Mouse (Mus musculus) thymus, postnatal 0 days (tissue): ENCODE data around the gene Peli2. TPM values are rescaled to one million over a fixed set of nuclear protein-coding genes. Genes with fewer than 3 reads are reported as not detected.

Experiments
- DNase-seq: peaks from one replicate; pipeline ENCODE4 v3.0.0-alpha.2; 2015; ENCODE audit warnings: low spot score
- polyA plus RNA-seq: library from polyadenylated mRNA; unstranded; fragments of >200 nt; fragmentation: Nextera tagmentation; extraction: Ambion mirVana; gene quantifications from 2 replicates; pipeline ENCODE4 v1.2.1, GENCODE M21; 2015

The Peli2 gene
- polyA plus RNA-seq, 1 experiment from 2014 or later, result 1.0 TPM

DNA sequence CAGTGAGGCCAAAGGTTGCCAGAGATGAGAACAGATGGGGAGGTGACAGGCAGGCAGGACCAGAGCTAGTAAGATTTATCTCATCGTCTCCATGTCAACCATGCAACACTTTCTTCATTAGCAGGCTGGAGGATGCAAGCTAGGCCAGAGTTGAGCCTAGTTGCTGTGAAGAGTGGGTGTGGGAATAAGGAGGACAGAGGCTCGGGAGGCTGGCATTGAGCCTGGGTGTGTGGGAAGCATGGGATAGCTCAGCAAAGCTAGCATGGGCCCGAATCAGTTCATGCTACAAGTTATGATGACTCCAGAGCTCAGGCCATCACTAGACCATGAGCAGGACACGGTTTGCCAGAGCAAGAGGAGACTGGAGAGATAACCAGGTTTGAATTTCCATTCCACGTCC, 166.3 kb downstream of the Peli2 start:
- DNase-seq, result no peak

DNA sequence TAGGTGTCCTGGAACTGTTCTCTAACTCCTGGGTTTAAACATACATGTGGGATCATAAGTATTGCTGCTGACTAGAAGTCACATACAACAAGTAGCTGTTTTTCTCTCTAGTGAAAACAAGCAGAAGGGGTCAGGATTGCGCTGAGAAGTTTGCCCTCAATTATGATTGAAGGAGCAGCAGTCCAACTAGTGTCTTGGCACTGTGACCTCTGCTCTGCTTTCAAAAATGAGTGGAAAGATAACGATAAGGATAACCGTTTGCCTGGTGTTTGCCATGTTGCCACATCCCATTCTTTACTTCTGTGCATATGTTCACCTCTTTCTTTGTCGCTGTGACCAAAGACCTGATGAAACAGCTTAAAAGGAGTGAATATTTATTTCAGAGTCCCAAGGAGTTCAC, 167.0 kb downstream of the Peli2 start:
- DNase-seq, result no peak

DNA sequence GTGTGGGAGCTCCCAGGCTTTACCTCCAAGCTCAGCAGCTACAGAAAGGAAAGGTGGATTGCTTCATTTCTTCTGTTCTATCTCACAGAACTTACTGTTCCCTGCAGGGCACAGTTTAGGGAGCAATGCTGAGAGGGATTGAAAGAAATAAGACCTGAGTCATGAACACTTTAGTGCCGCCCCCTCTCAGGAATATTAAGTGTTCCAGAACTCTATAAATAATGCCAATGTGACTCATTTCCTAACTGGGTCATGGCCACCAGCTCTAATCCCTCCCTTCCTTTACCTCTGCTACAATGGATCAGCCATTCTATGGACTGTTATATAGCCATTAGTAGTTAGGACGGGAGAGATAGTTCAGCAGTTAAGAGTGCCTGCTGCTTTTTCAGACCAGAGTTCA, 168.0 kb downstream of the Peli2 start:
- no peak for DNase-seq

- DNase-seq, result no peak
Measured at GRCm38 (mm10) chr14:48289602-48290599, 169.3 kb downstream of the Peli2 start.

- DNase-seq, result no peak
Measured at GRCm38 (mm10) chr14:48293498-48293897, 172.9 kb downstream of the Peli2 start.

- DNase-seq, result no peak
Measured at GRCm38 (mm10) chr14:48295410-48295809, 174.8 kb downstream of the Peli2 start.

DNA sequence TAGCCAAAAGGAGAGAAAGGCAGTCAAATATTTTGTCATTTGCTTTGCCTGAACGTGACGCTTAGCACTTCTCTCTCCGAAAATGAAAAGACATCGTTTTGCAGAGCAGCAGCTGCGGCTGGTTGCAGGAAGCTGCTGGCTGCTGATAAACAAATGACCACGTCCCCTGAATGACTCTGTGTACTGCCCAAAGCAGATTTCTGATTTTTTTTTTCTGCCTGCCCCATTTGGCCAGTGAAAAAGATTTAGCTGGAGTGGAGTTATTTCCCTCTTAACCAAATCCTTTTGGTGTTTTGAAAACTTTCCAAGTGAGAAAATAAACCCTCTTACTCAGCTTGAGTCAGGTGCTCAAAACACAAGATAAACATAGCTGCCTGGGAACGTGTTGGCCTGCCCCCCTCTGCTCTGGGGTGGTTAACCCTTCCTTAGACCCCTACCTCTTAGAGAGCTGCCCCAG, 175.2 kb downstream of the Peli2 start:
- DNase-seq, result no peak

GRCm38 (mm10) chr14:48296820-48297219, 176.2 kb downstream of the Peli2 start:
- DNase-seq, result no peak

DNA sequence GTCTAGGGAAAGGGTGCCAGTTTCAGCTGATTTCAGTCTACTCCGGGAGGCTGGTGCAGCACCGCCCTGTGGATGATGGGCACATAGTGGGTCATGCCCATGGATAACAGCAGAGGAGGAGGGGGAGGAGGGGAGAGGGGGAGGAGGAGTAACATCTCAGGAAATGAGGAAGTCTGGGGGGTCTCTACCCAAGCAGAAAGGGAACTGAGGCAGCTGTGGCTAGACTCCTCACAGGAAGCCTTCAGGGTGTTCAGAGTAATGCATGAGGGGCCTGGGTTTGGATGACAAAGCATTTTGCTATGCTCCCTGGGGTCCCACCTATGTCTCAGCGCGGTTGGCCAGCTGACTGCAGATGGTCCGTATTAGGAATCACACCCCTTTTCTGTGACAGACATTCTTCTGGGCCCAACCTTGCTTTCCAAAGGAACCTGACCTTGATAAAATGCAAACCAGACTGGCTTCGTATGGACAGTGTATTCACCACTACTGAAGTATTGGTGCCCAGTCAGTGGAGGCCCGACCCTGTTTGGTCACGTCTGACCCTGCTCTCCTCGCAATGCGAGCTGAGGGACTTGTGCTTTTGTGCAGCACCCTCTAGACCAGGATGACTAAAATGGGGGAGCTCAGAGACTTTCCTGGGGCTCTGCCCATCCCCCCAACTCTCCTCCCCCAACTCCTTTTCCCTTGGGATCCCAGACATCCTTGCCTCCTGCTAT, 182.0 kb downstream of the Peli2 start:
- DNase-seq, result no peak

- no peak for DNase-seq
Measured at GRCm38 (mm10) chr14:48303235-48303634, 182.6 kb downstream of the Peli2 start.

DNA sequence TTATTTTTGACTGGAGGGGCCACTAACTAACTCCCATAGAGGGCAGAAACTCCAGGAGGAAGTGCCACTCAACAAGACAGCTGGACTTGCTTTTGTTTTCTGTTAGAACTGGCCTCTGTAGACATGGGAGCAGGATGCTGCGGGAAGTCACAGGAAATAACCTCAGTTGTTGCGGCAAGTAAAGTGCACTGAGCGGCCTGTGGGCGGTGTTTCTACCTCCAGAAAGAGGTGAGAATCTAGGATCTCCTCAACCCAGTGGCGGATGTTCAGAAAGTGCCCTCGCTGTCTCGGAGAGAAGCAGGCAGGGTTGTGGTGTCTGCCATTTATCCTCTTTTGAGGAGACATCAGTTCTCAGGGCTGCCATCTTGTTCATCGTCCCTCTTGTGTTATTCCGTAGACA, 183.2 kb downstream of the Peli2 start:
- DNase-seq, result peak; percentile 60

DNA sequence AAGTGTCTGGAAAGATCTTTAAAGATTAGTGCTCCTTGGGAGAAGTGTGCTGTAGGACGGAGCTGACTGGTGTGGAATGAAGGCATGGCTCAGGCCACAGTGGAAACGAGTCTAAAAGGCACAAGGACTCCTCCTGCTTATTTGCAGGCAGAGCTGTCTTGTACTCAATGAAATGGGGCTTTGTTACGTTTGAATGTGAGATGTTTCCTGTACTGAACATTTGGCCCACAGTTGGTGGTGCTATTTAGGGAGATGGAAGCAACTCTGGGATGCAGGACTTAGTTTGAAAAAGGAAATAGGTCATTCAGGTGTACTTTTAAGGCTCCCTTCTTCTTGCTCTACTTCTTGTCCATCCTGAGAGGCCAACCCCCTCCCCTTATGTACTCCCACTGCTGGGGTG, 192.6 kb downstream of the Peli2 start:
- no peak for DNase-seq

DNA sequence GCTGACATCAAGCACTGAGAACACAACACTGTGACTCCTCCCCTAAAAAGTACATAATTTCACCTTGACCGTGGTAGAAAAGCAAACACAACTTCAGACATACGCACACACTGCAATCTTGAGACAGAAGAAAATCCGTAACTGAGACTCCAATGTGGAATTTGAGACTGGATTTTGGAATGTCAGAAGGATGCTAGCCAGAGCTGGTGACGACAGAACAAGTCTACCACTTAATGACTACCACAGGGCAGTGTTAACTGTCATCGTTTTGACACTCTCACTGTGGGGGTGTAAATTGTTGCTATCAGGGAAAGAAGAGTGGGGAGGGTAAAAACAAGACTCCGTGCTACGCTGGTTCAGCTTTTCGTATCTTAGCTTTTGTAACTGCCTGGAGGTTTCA, 195.8 kb downstream of the Peli2 start:
- DNase-seq, result no peak

- DNase-seq, result no peak
Measured at GRCm38 (mm10) chr14:48323771-48324459, 203.3 kb downstream of the Peli2 start.

DNA sequence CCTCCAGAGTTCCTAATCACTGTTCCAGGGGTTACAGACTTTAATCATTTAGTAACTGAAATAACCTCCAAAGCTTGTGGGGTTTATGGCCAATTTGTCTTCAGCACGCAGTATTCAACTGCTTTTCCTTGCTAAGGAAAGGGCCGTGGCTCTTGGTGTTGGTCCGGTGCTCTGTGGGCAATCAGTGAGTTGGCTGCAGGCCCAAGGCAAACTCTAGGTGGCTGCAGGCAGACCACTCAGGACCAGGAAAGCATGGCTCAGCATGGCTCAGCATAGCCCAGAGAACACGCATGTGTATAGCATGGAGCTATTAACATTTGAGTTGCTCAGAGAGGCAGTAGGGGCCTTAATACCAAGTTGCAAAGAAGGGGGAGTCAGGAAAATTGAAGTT, 203.8 kb downstream of the Peli2 start:
- no peak for DNase-seq

DNA sequence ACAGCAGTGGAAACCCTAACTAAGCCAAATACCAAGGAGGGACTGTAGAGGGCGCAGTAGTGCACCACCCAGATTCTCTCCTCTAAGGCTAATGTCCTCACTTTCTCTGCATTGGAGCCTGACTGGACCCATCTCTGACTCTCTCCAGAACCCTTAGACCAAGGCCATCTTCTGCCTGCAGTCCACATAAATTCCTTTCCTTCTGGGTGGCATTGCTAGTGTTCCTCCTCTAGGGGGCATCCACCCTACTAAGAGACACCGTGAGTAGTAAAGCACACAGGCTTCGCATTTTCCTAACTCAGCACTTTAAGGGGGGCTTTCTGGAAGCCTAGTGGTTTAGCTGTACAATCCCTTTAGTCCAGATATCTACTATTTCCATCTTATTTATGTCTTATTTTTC, 207.1 kb downstream of the Peli2 start:
- DNase-seq, result peak; percentile 15

- DNase-seq, result no peak
Measured at GRCm38 (mm10) chr14:48329716-48330365, 209.2 kb downstream of the Peli2 start.
